Mouse (Mus musculus): ENCODE results near the gene Gm11938. TPM values are rescaled to one million over a fixed set of nuclear protein-coding genes. Genes with fewer than 3 reads are reported as not detected.
"Not testable (repeated sequence)": the region's sequence is repeated elsewhere in the genome, so short reads cannot be mapped to it uniquely, and the experiment has no call there.

Gene Gm11938
- not detected in 2 replicates for polyA plus RNA-seq (2016; fragmentation: Nextera tagmentation; extraction: Ambion mirVana)

GRCm38 (mm10) chr11:99603208-99603607 is at the start of gene Gm11938:
Gm11938 (minus strand) TSS chr11:99603308.
- H3K27ac ChIP-seq; H3K36me3 ChIP-seq; H3K4me1 ChIP-seq; H3K4me3 ChIP-seq; DNase-seq (ENCODE audit: low spot score); H3K27me3 ChIP-seq (ENCODE audit: low read depth, poor library complexity, severe bottlenecking); H3K9me3 ChIP-seq (replicated peaks): not testable (repeated sequence)
- 52% methylated on average over 1 of the region's 1 CpGs for WGBS

DNA sequence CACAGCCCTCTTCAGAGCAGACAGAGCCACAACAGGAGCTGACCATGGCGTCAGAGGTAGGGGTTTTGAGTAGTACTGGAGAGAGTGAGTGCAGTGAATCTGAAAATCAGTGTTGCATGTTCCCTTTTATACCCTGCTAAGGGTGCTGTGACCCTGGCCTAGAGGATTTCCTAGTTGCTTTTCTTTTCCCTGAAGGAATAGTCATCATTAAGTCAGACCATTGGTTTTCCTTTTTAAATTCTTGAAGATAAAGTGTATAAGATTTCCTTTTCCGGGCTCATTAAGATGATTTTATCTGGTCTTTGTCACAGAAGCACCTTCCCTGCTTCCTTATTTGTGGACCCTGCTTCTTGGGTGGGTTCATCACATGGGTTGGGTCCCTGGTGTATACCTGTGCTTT is 47.0 kb upstream of the Gm11938 start, which contains the start of gene Gm11555:
Gene Gm11555 (minus strand): TSS at position 101 of the 400 bp plus-strand sequence.
- Histone ChIP-seq H3K27ac (no peak within 1 kb of the TSS), H3K4me1 (no peaks in the 10 kb centered on the region), H3K9me3 (replicated peaks) (no peaks in the 10 kb centered on the region), H3K27me3 (ENCODE audit: low read depth, poor library complexity, severe bottlenecking) (no peaks in the 10 kb centered on the region), H3K36me3 (no peaks in the 10 kb centered on the region), H3K4me3 (no peak within 1 kb of the TSS)
- 83% methylated on average over 2 of the region's 2 CpGs for WGBS
- DNase-seq (ENCODE audit: low spot score): no peak

- DNase-seq (ENCODE audit: low spot score): no peak
- 89% methylated on average over 15 of the region's 15 CpGs for WGBS
- Histone ChIP-seq H3K36me3 (no peaks in the 10 kb centered on the region), H3K9me3 (replicated peaks) (no peaks in the 10 kb centered on the region), H3K27ac (no peak overlapping the region), H3K27me3 (ENCODE audit: low read depth, poor library complexity, severe bottlenecking) (no peaks in the 10 kb centered on the region), H3K4me3 (no peak overlapping the region), H3K4me1 (no peaks in the 10 kb centered on the region)
These were observed 43.3 kb upstream of the Gm11938 start for GRCm38 (mm10) chr11:99646444-99646843.

GRCm38 (mm10) chr11:99644351-99644750 is 41.2 kb upstream of the Gm11938 start:
- Histone ChIP-seq H3K9me3 (replicated peaks) (no peaks in the 10 kb centered on the region), H3K36me3 (no peaks in the 10 kb centered on the region), H3K27me3 (ENCODE audit: low read depth, poor library complexity, severe bottlenecking) (no peaks in the 10 kb centered on the region), H3K4me3 (no peak overlapping the region), H3K4me1 (peaks cover 4% of the 10 kb centered on the region; the same call in 1 of the 2 replicates), H3K27ac (no peak overlapping the region)
- no peak for DNase-seq (ENCODE audit: low spot score)
- WGBS: 75% methylated on average over 3 of the region's 3 CpGs

- DNase-seq (ENCODE audit: low spot score); H3K4me3 ChIP-seq; H3K4me1 ChIP-seq; H3K36me3 ChIP-seq; H3K27ac ChIP-seq; H3K27me3 ChIP-seq (ENCODE audit: low read depth, poor library complexity, severe bottlenecking); H3K9me3 ChIP-seq (replicated peaks): not testable (repeated sequence)
- WGBS: 79% methylated on average over 9 of the region's 9 CpGs
These were observed 40.6 kb upstream of the Gm11938 start, which contains the start of gene Krtap4-7 for GRCm38 (mm10) chr11:99643635-99644139. Krtap4-7 (minus strand) TSS chr11:99644089.

DNA sequence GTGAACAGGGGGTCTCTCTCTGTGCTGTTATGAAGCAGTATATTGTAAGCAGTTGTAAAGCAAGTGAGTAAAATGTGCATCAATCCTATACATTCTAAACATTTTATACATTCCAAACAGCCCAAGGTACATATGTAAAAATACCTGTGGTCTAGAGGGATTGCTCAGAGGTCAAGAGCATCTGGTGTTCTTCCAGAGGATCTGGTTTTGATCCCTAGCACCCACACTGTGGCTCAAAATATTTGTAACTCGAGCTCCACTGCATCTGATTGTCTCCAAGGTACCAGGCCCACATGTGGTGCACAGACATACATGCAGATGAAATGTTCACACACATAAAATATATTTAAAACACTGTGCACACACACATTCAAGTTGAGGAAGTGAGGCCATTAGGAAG is 37.8 kb upstream of the Gm11938 start:
- WGBS: 50% methylated on average over 1 of the region's 1 CpGs
- no peak for DNase-seq (ENCODE audit: low spot score)
- H3K9me3 ChIP-seq (replicated peaks): no peaks in the 10 kb centered on the region
- no peaks in the 10 kb centered on the region for H3K36me3 ChIP-seq
- H3K4me3 ChIP-seq: no peak overlapping the region
- peaks cover 4% of the 10 kb centered on the region; the same call in 1 of the 2 replicates for H3K4me1 ChIP-seq
- H3K27ac ChIP-seq: no peak overlapping the region
- H3K27me3 ChIP-seq (ENCODE audit: low read depth, poor library complexity, severe bottlenecking): no peaks in the 10 kb centered on the region

GRCm38 (mm10) chr11:99637086-99637485 is 34.0 kb upstream of the Gm11938 start:
- no peak for DNase-seq (ENCODE audit: low spot score)
- no peak overlapping the region for H3K4me3 ChIP-seq
- H3K27ac ChIP-seq: no peak overlapping the region
- H3K4me1 ChIP-seq: peaks cover 6% of the 10 kb centered on the region
- 81% methylated on average over 1 of the region's 1 CpGs for WGBS
- H3K36me3 ChIP-seq: no peaks in the 10 kb centered on the region
- H3K27me3 ChIP-seq (ENCODE audit: low read depth, poor library complexity, severe bottlenecking): no peaks in the 10 kb centered on the region
- H3K9me3 ChIP-seq (replicated peaks): no peaks in the 10 kb centered on the region

- no peaks in the 10 kb centered on the region for H3K27me3 ChIP-seq (ENCODE audit: low read depth, poor library complexity, severe bottlenecking)
- no peaks in the 10 kb centered on the region for H3K36me3 ChIP-seq
- H3K4me3 ChIP-seq: no peak within 1 kb of the TSS
- no peak for DNase-seq (ENCODE audit: low spot score)
- peaks cover 2% of the 10 kb centered on the region; the same call in 1 of the 2 replicates for H3K4me1 ChIP-seq
- H3K27ac ChIP-seq: no peak within 1 kb of the TSS
- WGBS: 46% methylated on average over 8 of the region's 8 CpGs
- H3K9me3 ChIP-seq (replicated peaks): no peaks in the 10 kb centered on the region
These were observed 31.6 kb upstream of the Gm11938 start, which contains the start of gene Krtap4-2 for GRCm38 (mm10) chr11:99634653-99635134. Krtap4-2 (minus strand) TSS chr11:99635084.

- Histone ChIP-seq H3K36me3 (no peaks in the 10 kb centered on the region), H3K27ac (no peak overlapping the region), H3K4me3 (no peak overlapping the region), H3K27me3 (ENCODE audit: low read depth, poor library complexity, severe bottlenecking) (no peaks in the 10 kb centered on the region), H3K9me3 (replicated peaks) (no peaks in the 10 kb centered on the region), H3K4me1 (peaks cover 2% of the 10 kb centered on the region; the same call in 1 of the 2 replicates)
- WGBS: 75% methylated on average over 2 of the region's 2 CpGs
- DNase-seq (ENCODE audit: low spot score): no peak
These were observed 30.2 kb upstream of the Gm11938 start for GRCm38 (mm10) chr11:99633293-99633692.

DNA sequence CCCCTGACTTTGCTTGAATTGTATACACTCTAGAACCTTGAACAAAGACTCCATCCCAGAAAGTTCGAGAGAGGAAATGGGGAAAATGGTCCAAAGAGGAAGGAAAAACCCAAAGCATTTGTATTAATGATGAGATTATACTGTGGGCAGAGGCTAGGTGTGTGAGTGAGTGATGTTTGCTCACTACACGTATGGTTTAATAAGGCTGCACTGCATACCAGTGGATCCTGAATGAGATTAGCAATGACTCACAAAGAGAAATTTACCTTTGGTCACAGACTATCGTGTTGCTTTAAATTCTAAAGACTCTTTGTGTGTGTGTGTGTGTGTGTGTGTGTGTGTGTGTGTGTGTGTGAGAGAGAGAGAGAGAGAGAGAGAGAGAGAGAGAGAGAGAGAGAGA is 27.8 kb upstream of the Gm11938 start:
- Histone ChIP-seq H3K4me3 (no peak overlapping the region), H3K4me1 (peaks cover 2% of the 10 kb centered on the region; the same call in 1 of the 2 replicates), H3K27ac (no peak overlapping the region), H3K9me3 (replicated peaks) (no peaks in the 10 kb centered on the region), H3K36me3 (no peaks in the 10 kb centered on the region), H3K27me3 (ENCODE audit: low read depth, poor library complexity, severe bottlenecking) (no peaks in the 10 kb centered on the region)
- WGBS: 85% methylated on average over 3 of the region's 3 CpGs
- no peak for DNase-seq (ENCODE audit: low spot score)

- H3K27ac ChIP-seq: no peak within 1 kb of the TSS
- WGBS: 84% methylated on average over 4 of the region's 4 CpGs
- H3K36me3 ChIP-seq: no peaks in the 10 kb centered on the region
These were observed 25.0 kb upstream of the Gm11938 start, which contains the start of gene Krtap4-1 for GRCm38 (mm10) chr11:99628138-99628537. Krtap4-1 (minus strand) TSS chr11:99628238.

GRCm38 (mm10) chr11:99620335-99620734 is 17.2 kb upstream of the Gm11938 start, which contains the start of gene Gm11562:
Gm11562 (minus strand) TSS chr11:99620435.
- Histone ChIP-seq H3K27me3 (ENCODE audit: low read depth, poor library complexity, severe bottlenecking) (no peaks in the 10 kb centered on the region), H3K4me3 (no peak within 1 kb of the TSS), H3K4me1 (no peaks in the 10 kb centered on the region), H3K36me3 (no peaks in the 10 kb centered on the region), H3K9me3 (replicated peaks) (no peaks in the 10 kb centered on the region), H3K27ac (no peak within 1 kb of the TSS)
- 93% methylated on average over 2 of the region's 2 CpGs for WGBS
- no peak for DNase-seq (ENCODE audit: low spot score)

More at GRCm38 (mm10) chr11:99628138-99628537, 25.0 kb upstream of the Gm11938 start, which contains the start of gene Krtap4-1:
- no peak for DNase-seq (ENCODE audit: low spot score)
- Histone ChIP-seq H3K27me3 (ENCODE audit: low read depth, poor library complexity, severe bottlenecking) (no peaks in the 10 kb centered on the region), H3K4me1 (no peaks in the 10 kb centered on the region), H3K4me3 (no peak within 1 kb of the TSS), H3K9me3 (replicated peaks) (no peaks in the 10 kb centered on the region)

DNA sequence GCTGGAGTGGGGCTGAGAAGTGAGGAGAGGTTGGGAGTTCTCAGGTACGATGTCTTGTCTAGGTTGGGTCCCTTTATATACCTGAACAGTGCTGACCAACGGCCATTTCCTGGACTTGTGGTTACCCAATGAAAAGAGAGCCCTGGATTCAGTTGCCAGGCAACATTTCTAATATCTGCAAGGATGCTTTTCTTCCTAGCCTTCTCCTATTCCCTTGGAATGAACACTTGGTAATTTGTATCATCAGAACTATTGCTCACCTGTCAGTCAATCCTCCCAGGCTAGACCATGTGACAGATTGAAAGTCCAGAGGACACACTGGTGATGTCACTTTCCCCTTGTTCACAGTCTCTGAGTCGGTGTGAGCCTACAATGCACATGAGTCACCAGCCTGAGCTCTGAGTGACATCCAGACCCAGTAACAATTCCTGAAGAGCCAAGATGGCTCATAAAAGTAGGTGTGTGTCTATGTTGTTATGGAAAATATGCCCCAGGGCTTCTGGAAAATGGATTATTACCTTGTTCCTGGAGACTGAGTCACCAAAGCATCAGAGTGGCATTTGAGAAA is 11.8 kb upstream of the Gm11938 start, which contains the start of gene Krtap2-4:
Gene Krtap2-4 (minus strand): TSS at position 51 of the 568 bp plus-strand sequence.
- WGBS: 80% methylated on average over 3 of the region's 3 CpGs
- Histone ChIP-seq H3K27ac (no peak within 1 kb of the TSS), H3K36me3 (no peaks in the 10 kb centered on the region), H3K27me3 (ENCODE audit: low read depth, poor library complexity, severe bottlenecking) (no peaks in the 10 kb centered on the region), H3K4me1 (no peaks in the 10 kb centered on the region), H3K9me3 (replicated peaks) (no peaks in the 10 kb centered on the region), H3K4me3 (no peak within 1 kb of the TSS)
- no peak for DNase-seq (ENCODE audit: low spot score)
